Mouse (Mus musculus) spleen, adult 2 months (tissue): ENCODE measurements around the gene Gm13694.
"Not testable (repeated sequence)": the region's sequence is repeated elsewhere in the genome, so short reads cannot be mapped to it uniquely, and the experiment has no call there.

Experiments used
- CTCF ChIP-seq: fragments of 200-500 bp; IDR thresholded peaks from 2 replicates; pipeline ENCODE4 v1.5.1; 2011; ENCODE audit warnings: mild to moderate bottlenecking, inconsistent platforms; ENCODE audit not compliant: insufficient read depth, insufficient read length, insufficient replicate concordance; ENCODE audit errors: extremely low read depth
- POLR2A ChIP-seq: fragments of 200-500 bp; IDR thresholded peaks from 2 replicates; pipeline ENCODE4 v1.6.1; 2011; ENCODE audit warnings: low read depth, low read length, inconsistent platforms

DNA sequence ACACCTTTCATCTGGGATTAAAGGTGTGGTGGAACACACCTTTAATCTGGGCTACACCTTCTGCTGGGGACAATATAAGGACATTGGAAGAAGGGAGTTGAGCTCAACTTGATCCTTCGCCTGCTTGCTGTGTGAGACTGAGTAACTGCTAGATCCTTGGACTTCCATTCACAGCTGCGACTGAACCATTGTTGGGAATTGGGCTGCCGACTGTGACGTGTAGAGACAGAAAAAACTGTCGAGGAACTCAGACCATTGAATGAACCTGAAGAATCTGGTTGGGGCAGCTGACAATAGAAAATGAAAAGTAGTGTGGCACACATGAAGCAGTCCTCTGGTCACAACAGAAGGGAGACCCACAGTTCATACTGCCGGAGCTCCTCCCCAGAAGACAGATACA lies 11.5 kb downstream of the Gm13694 start, which contains the start of gene Gm13691:
- TF ChIP-seq CTCF, POLR2A: not testable (repeated sequence)
